Mouse (Mus musculus) midbrain, embryonic 15.5 days (tissue): Measurements from ENCODE around the gene Msto1. TPM values are rescaled to one million over a fixed set of nuclear protein-coding genes. Genes with fewer than 3 reads are reported as not detected.
"Not testable (repeated sequence)": the region's sequence is repeated elsewhere in the genome, so short reads cannot be mapped to it uniquely, and the experiment has no call there.

ENCODE experiments used
- ATAC-seq: fragments of 200-750 bp; cut with Nextera tagmentation; replicated peaks from 2 replicates; pipeline ENCODE4 v1.8.0; 2017; ENCODE audit warnings: moderate TSS enrichment
- H3K27ac ChIP-seq: fragments of 300-500 bp; sonication (generic); 2 replicates; pipeline ENCODE4 v1.5.1; 2015; ENCODE audit warnings: mild to moderate bottlenecking, inconsistent platforms
- H3K27me3 ChIP-seq: fragments of 300-500 bp; sonication (generic); replicated peaks from 2 replicates; pipeline ENCODE4 v1.6.1; 2015; ENCODE audit warnings: inconsistent platforms
- H3K36me3 ChIP-seq: fragments of 300-500 bp; sonication (generic); replicated peaks from 2 replicates; pipeline ENCODE4 v1.6.1; 2015; ENCODE audit warnings: inconsistent platforms
- H3K4me1 ChIP-seq: fragments of 300-500 bp; sonication (generic); 2 replicates; pipeline ENCODE4 v1.6.1; 2015; ENCODE audit warnings: inconsistent platforms
- H3K4me2 ChIP-seq: fragments of 300-500 bp; sonication (generic); 2 replicates; pipeline ENCODE4 v1.6.1; 2015; ENCODE audit warnings: inconsistent platforms, mild to moderate bottlenecking, moderate library complexity
- H3K4me3 ChIP-seq: fragments of 300-500 bp; sonication (generic); 2 replicates; pipeline ENCODE4 v1.5.1; 2015; ENCODE audit warnings: mild to moderate bottlenecking, inconsistent platforms
- H3K9ac ChIP-seq: fragments of 300-500 bp; sonication (generic); 2 replicates; pipeline ENCODE4 v1.6.1; 2015; ENCODE audit warnings: mild to moderate bottlenecking, inconsistent platforms
- H3K9me3 ChIP-seq: fragments of 300-500 bp; sonication (generic); 2 replicates; pipeline ENCODE4 v1.6.1; 2016; ENCODE audit warnings: inconsistent platforms
- WGBS: fragments of 180-500 bp; shearing (Covaris S2); methylation state at CpG from one replicate; pipeline ENCODE4 v1.1.7; 2015; ENCODE audit warnings: mixed read lengths; 5-methylcytosine and 5-hydroxymethylcytosine counted together
- polyA plus RNA-seq: library from polyadenylated mRNA; unstranded; fragments of >200 nt; fragmentation: Nextera tagmentation; extraction: Ambion mirVana; gene quantifications from 2 replicates; pipeline ENCODE4 v1.2.1, GENCODE M21; 2015

Msto1 gene
- polyA plus RNA-seq, 1 experiment from 2014 or later: 49.5 TPM

DNA sequence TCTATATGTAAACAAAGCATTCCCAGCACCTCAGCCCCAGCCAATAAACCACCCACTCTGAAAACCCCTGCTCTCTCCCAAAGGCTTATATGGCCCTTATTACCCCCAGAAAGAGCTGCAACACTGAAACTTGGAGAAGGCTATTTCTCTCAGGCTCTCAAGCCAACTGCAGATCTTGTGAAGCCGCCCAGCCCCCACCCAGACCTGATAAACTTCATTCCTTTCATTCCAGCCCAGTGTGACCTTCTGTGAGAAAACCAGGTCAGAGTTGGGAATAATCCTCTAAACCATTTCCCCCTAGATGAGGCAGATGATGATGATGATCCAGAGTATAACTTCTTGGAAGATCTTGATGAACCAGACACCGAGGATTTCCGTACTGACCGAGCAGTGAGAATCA, 45.4 kb downstream of the Msto1 start:
- peaks cover 16% of the 10 kb centered on the region for H3K36me3 ChIP-seq
- not testable (repeated sequence) for H3K27ac ChIP-seq, H3K4me3 ChIP-seq, ATAC-seq, H3K4me2 ChIP-seq, H3K4me1 ChIP-seq, H3K9ac ChIP-seq, H3K27me3 ChIP-seq, H3K9me3 ChIP-seq
- WGBS: 95% methylated on average over 3 of the region's 4 CpGs

- not testable (repeated sequence) for H3K27ac ChIP-seq, H3K9me3 ChIP-seq, H3K4me2 ChIP-seq, H3K4me1 ChIP-seq, H3K9ac ChIP-seq, H3K27me3 ChIP-seq, H3K4me3 ChIP-seq, ATAC-seq
- no CpG with 5 or more reads among the region's 8 CpGs for WGBS
- H3K36me3 ChIP-seq: peaks cover 26% of the 10 kb centered on the region
These were observed 46.6 kb downstream of the Msto1 start for GRCm38 (mm10) chr3:88867177-88867576.

DNA sequence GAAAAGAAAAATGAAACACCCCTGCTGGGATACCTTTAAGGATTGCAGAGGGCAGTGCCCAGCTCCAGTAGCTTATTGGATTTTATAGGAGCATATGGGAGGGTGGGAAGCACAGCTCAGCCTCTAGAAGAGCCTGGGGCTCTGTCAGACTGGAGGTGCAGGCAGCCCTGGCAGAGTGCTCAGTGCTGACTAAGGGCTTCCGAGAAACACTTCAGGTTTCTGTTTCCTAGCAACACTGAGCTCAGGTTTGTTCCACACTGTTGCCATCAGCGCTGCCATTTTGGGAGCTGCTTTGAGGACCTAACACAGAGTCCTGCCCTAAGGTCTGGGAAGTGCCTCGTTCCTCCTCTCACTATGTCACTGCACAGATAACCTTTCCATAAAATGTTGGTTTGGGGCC, 47.1 kb downstream of the Msto1 start:
- no CpG with 5 or more reads among the region's 3 CpGs for WGBS
- H3K9me3 ChIP-seq, H3K4me3 ChIP-seq, H3K9ac ChIP-seq, H3K4me2 ChIP-seq, ATAC-seq, H3K27me3 ChIP-seq, H3K4me1 ChIP-seq, H3K27ac ChIP-seq: not testable (repeated sequence)
- peaks cover 28% of the 10 kb centered on the region for H3K36me3 ChIP-seq

DNA sequence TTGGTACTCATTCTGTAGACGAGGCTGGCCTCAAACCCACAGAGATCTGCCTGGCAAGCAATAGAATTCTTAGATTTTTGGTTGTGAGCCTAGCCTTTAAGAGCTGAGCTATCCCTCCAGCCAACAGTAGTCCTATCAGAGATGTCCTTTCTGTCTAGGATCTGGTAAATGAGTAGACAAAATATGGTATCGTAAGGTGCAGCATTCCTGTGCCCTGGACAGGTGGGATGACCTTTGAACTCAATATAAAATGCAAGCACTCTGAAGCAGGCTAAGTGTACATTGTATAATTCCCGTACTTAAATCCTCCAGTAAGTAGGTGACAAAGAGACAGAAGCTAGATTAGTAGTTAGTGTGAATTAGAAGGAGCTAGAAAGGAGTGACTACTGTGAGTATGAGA, 51.7 kb downstream of the Msto1 start:
- Histone ChIP-seq H3K9ac (no peak overlapping the region), H3K4me2 (no peak overlapping the region), H3K4me3 (no peak overlapping the region), H3K36me3 (peaks cover 57% of the 10 kb centered on the region), H3K9me3 (no peaks in the 10 kb centered on the region), H3K4me1 (no peaks in the 10 kb centered on the region), H3K27ac (no peak overlapping the region), H3K27me3 (no peaks in the 10 kb centered on the region)
- 95% methylated on average over 3 of the region's 3 CpGs for WGBS
- ATAC-seq: no peak

- H3K27ac ChIP-seq: no peak overlapping the region
- H3K27me3 ChIP-seq: no peaks in the 10 kb centered on the region
- no peaks in the 10 kb centered on the region for H3K9me3 ChIP-seq
- no peak overlapping the region for H3K4me3 ChIP-seq
- no peak overlapping the region for H3K9ac ChIP-seq
- no peaks in the 10 kb centered on the region for H3K4me1 ChIP-seq
- ATAC-seq: no peak
- peaks cover 49% of the 10 kb centered on the region for H3K36me3 ChIP-seq
- no peak overlapping the region for H3K4me2 ChIP-seq
- 88% methylated on average over 6 of the region's 6 CpGs for WGBS
These were observed 58.0 kb downstream of the Msto1 start for GRCm38 (mm10) chr3:88855837-88856236.

Other genes starting within 250 kb of the Msto1 start
- gene Khdc4, start 228.2 kb downstream of the Msto1 start, polyA plus RNA-seq: 88.9 and 92.9 TPM in 2 replicates
- 62.0 and 64.0 TPM in 2 replicates for gene Rit1, start 197.2 kb downstream of the Msto1 start, polyA plus RNA-seq
- gene Syt11, start 138.8 kb downstream of the Msto1 start, polyA plus RNA-seq: 204 and 208 TPM in 2 replicates
- 13.8 and 14.6 TPM in 2 replicates for gene Gon4l, start 78.8 kb downstream of the Msto1 start, polyA plus RNA-seq
- gene Ash1l, start 36.6 kb upstream of the Msto1 start, polyA plus RNA-seq: 21.1 and 22.0 TPM in 2 replicates
- 123 and 126 TPM in 2 replicates for gene Dap3, start 37.2 kb upstream of the Msto1 start, polyA plus RNA-seq
- 111 and 113 TPM in 2 replicates for gene Rusc1, start 179.3 kb upstream of the Msto1 start, polyA plus RNA-seq
- gene Gm43738, start 187.1 kb upstream of the Msto1 start, polyA plus RNA-seq: 0.11 TPM in 1 of 2 replicates, not detected in the other
- gene Fdps, start 188.0 kb upstream of the Msto1 start, polyA plus RNA-seq: 461 and 488 TPM in 2 replicates
- gene Pklr, start 222.1 kb upstream of the Msto1 start, polyA plus RNA-seq: 0.05 and 0.14 TPM in 2 replicates
- gene Hcn3, start 246.2 kb upstream of the Msto1 start, polyA plus RNA-seq: 59.6 and 59.8 TPM in 2 replicates